Mouse (Mus musculus) lung, embryonic 15.5 days (tissue): ENCODE measurements around the gene BC035044. TPM values are rescaled to one million over a fixed set of nuclear protein-coding genes. Genes with fewer than 3 reads are reported as not detected.
"Not testable (repeated sequence)": the region's sequence is repeated elsewhere in the genome, so short reads cannot be mapped to it uniquely, and the experiment has no call there.

Experiments used
- ATAC-seq: fragments of 200-750 bp; cut with Nextera tagmentation; 2 replicates; pipeline ENCODE4 v1.8.0; 2017; ENCODE audit warnings: moderate number of reproducible peaks, borderline replicate concordance; ENCODE audit not compliant: low FRiP score, low TSS enrichment; ENCODE audit errors: extremely low read depth
- H3K27ac ChIP-seq: fragments of 300-500 bp; sonication (generic); 2 replicates; pipeline ENCODE4 v1.5.1; 2015; ENCODE audit warnings: moderate library complexity, mild to moderate bottlenecking, inconsistent platforms
- H3K27me3 ChIP-seq: fragments of 300-500 bp; sonication (generic); 2 replicates; pipeline ENCODE4 v1.6.1; 2015; ENCODE audit warnings: inconsistent platforms
- H3K36me3 ChIP-seq: fragments of 300-500 bp; sonication (generic); 2 replicates; pipeline ENCODE4 v1.6.1; 2015; ENCODE audit warnings: inconsistent platforms
- H3K4me1 ChIP-seq: fragments of 300-500 bp; sonication (generic); 2 replicates; pipeline ENCODE4 v1.6.1; 2015; ENCODE audit warnings: inconsistent platforms
- H3K4me2 ChIP-seq: fragments of 300-500 bp; sonication (generic); 2 replicates; pipeline ENCODE4 v1.6.1; 2015; ENCODE audit warnings: inconsistent platforms, mild to moderate bottlenecking, moderate library complexity
- H3K4me3 ChIP-seq: fragments of 300-500 bp; sonication (generic); 2 replicates; pipeline ENCODE4 v1.5.1; 2015; ENCODE audit warnings: mild to moderate bottlenecking, inconsistent platforms
- H3K9ac ChIP-seq: fragments of 300-500 bp; sonication (generic); 2 replicates; pipeline ENCODE4 v1.6.1; 2015; ENCODE audit warnings: inconsistent platforms
- H3K9me3 ChIP-seq: fragments of 300-500 bp; sonication (generic); 2 replicates; pipeline ENCODE4 v1.6.1; 2016; ENCODE audit warnings: inconsistent platforms
- WGBS: fragments of 180-500 bp; shearing (Covaris S2); methylation state at CpG from one replicate; pipeline ENCODE4 v1.1.7; 2015; 5-methylcytosine and 5-hydroxymethylcytosine counted together
- microRNA-seq: library from miRNA; unstranded; fragments of <30 nt; microRNA quantifications from one replicate; pipeline ENCODE4, GENCODE M21; 2016
- polyA plus RNA-seq: library from polyadenylated mRNA; unstranded; fragments of >200 nt; fragmentation: Nextera tagmentation; extraction: Ambion mirVana; gene quantifications from 2 replicates; pipeline ENCODE4 v1.2.1, GENCODE M21; 2015

The BC035044 gene
- polyA plus RNA-seq, 1 experiment from 2014 or later, result 1.4 TPM

GRCm38 (mm10) chr6:128808532-128808931, 82.4 kb downstream of the BC035044 start:
- no peaks in the 10 kb centered on the region for H3K9me3 ChIP-seq
- ATAC-seq, result no peak
- H3K9ac ChIP-seq, result no peak overlapping the region
- 86% methylated on average over 5 of the region's 5 CpGs for WGBS
- no peak overlapping the region for H3K4me2 ChIP-seq
- H3K4me3 ChIP-seq, result no peak overlapping the region
- H3K27me3 ChIP-seq, result no peaks in the 10 kb centered on the region
- H3K36me3 ChIP-seq, result no peaks in the 10 kb centered on the region
- no peaks in the 10 kb centered on the region for H3K4me1 ChIP-seq
- no peak overlapping the region for H3K27ac ChIP-seq

GRCm38 (mm10) chr6:128807021-128807420, 83.9 kb downstream of the BC035044 start:
- no peaks in the 10 kb centered on the region for H3K27me3 ChIP-seq
- no peak overlapping the region for H3K4me2 ChIP-seq
- no peaks in the 10 kb centered on the region for H3K9me3 ChIP-seq
- ATAC-seq, result no peak
- H3K9ac ChIP-seq, result no peak overlapping the region
- H3K27ac ChIP-seq, result no peak overlapping the region
- H3K4me3 ChIP-seq, result no peak overlapping the region
- H3K4me1 ChIP-seq, result no peaks in the 10 kb centered on the region
- 69% methylated on average over 3 of the region's 3 CpGs for WGBS
- no peaks in the 10 kb centered on the region for H3K36me3 ChIP-seq

GRCm38 (mm10) chr6:128804823-128805640, 85.9 kb downstream of the BC035044 start:
- H3K27ac ChIP-seq, H3K4me1 ChIP-seq, H3K9me3 ChIP-seq, H3K9ac ChIP-seq, H3K4me2 ChIP-seq, H3K4me3 ChIP-seq, ATAC-seq, H3K36me3 ChIP-seq, H3K27me3 ChIP-seq: not testable (repeated sequence)
- 57% methylated on average over 7 of the region's 7 CpGs for WGBS

GRCm38 (mm10) chr6:128802999-128803857, 87.7 kb downstream of the BC035044 start:
- peak overlapping the region; percentile 66 for H3K4me2 ChIP-seq
- ATAC-seq, result peak; percentile 95
- no peaks in the 10 kb centered on the region for H3K9me3 ChIP-seq
- peaks cover 6% of the 10 kb centered on the region for H3K4me1 ChIP-seq
- peak overlapping the region; percentile 43; the same call in 1 of the 2 replicates for H3K9ac ChIP-seq
- no peaks in the 10 kb centered on the region for H3K27me3 ChIP-seq
- 5% methylated on average over 26 of the region's 26 CpGs for WGBS
- H3K4me3 ChIP-seq, result peak overlapping the region; percentile 41
- peak overlapping the region; percentile 49 for H3K27ac ChIP-seq
- no peaks in the 10 kb centered on the region for H3K36me3 ChIP-seq

- peak overlapping the region; percentile 43 for H3K9ac ChIP-seq
- WGBS, result 5% methylated on average over 10 of the region's 10 CpGs
- peak; percentile 40 for ATAC-seq
- no peaks in the 10 kb centered on the region for H3K9me3 ChIP-seq
- H3K4me3 ChIP-seq, result peak overlapping the region; percentile 41
- no peaks in the 10 kb centered on the region for H3K36me3 ChIP-seq
- H3K4me2 ChIP-seq, result peak overlapping the region; percentile 66
- peak overlapping the region; percentile 49 for H3K27ac ChIP-seq
- no peaks in the 10 kb centered on the region for H3K27me3 ChIP-seq
- peaks cover 11% of the 10 kb centered on the region for H3K4me1 ChIP-seq
These were observed 88.4 kb downstream of the BC035044 start for GRCm38 (mm10) chr6:128802557-128802956.

- not testable (repeated sequence) for ATAC-seq, H3K9me3 ChIP-seq, H3K9ac ChIP-seq, H3K27me3 ChIP-seq, H3K27ac ChIP-seq, H3K36me3 ChIP-seq, H3K4me2 ChIP-seq, H3K4me3 ChIP-seq
- WGBS, result 79% methylated on average over 5 of the region's 5 CpGs
- peaks cover 14% of the 10 kb centered on the region for H3K4me1 ChIP-seq
These were observed 90.2 kb downstream of the BC035044 start for GRCm38 (mm10) chr6:128800696-128801095.

- no peak overlapping the region for H3K9ac ChIP-seq
- no peaks in the 10 kb centered on the region for H3K27me3 ChIP-seq
- peak overlapping the region; percentile 94 for H3K27ac ChIP-seq
- no peaks in the 10 kb centered on the region for H3K36me3 ChIP-seq
- peaks cover 14% of the 10 kb centered on the region for H3K4me1 ChIP-seq
- WGBS, result 14% methylated on average over 7 of the region's 7 CpGs
- ATAC-seq, result no peak
- peak overlapping the region; percentile 55 for H3K4me2 ChIP-seq
- H3K9me3 ChIP-seq, result no peaks in the 10 kb centered on the region
- peak overlapping the region; percentile 66 for H3K4me3 ChIP-seq
These were observed 91.0 kb downstream of the BC035044 start for GRCm38 (mm10) chr6:128799896-128800270.

- not testable (repeated sequence) for H3K36me3 ChIP-seq, H3K27me3 ChIP-seq, H3K9me3 ChIP-seq
- Histone ChIP-seq H3K9ac (peak overlapping the region; percentile 64), H3K27ac (peak overlapping the region; percentile 94), H3K4me3 (peak overlapping the region; percentile 66), H3K4me2 (peak overlapping the region; percentile 65), H3K4me1 (peaks cover 14% of the 10 kb centered on the region)
- WGBS, result under 1% methylated on average over 49 of the region's 49 CpGs
- ATAC-seq, result peak; percentile 62
These were observed 91.6 kb downstream of the BC035044 start for GRCm38 (mm10) chr6:128799144-128799895.

Small RNA genes lying within 50 kb of the gene (microRNA-seq; reads per million reads assigned to microRNA genes)
- not detected for gene Gm27336

Other genes starting within 250 kb of the BC035044 start
- not detected in 2 replicates for gene Clec2h, start 228.7 kb downstream of the BC035044 start, polyA plus RNA-seq
- not detected in 2 replicates for gene Klrb1, start 168.1 kb downstream of the BC035044 start, polyA plus RNA-seq
- 0.15 and 0.16 TPM in 2 replicates for gene Klrb1c, start 101.9 kb downstream of the BC035044 start, polyA plus RNA-seq
- not detected in 2 replicates for gene Gm44511, start 64.8 kb downstream of the BC035044 start, polyA plus RNA-seq
- gene Klrb1b, start 64.8 kb downstream of the BC035044 start, polyA plus RNA-seq, result 0.16 and 0.18 TPM in 2 replicates
- gene Clec2i, start 3.5 kb downstream of the BC035044 start, polyA plus RNA-seq, result 0.24 and 0.32 TPM in 2 replicates
- gene Clec2g, start 43.3 kb upstream of the BC035044 start, polyA plus RNA-seq, result 0.16 TPM in 1 of 2 replicates, not detected in the other
- gene Klrb1f, start 154.8 kb upstream of the BC035044 start, polyA plus RNA-seq, result 0.51 TPM in 1 of 2 replicates, not detected in the other
- not detected in 2 replicates for gene Clec2e, start 209.8 kb upstream of the BC035044 start, polyA plus RNA-seq